In genomic region chr5:123143251-123143970, GRCm38 (mm10) we compare ENCODE assay signal across 9 mouse cellular contexts. TPM values are rescaled to one million over a fixed set of nuclear protein-coding genes. Genes with fewer than 3 reads are reported as not detected.
DNase-seq lines count a peak whose midpoint lies in the region; ATAC-seq and TF ChIP-seq lines count a peak whose summit lies in the region.
"Had no signal": no experiment of that assay in that cellular context is flagged by ENCODE, and none has a peak within 500 bp of the region (broad histone marks: within the 10 kb centered on the region; RNA-seq: fewer than 3 reads in every experiment).

No protein-coding gene starts in this region.

- H3K36me3 ChIP-seq in forebrain, embryonic 11.5 days (ENCODE audit: control insufficient read depth, insufficient read depth, low read length): no peaks in the 10 kb centered on the region
- peaks cover 18% of the 10 kb centered on the region for H3K36me3 ChIP-seq in intestine, embryonic 15.5 days
- peaks cover 27% of the 10 kb centered on the region for H3K36me3 ChIP-seq in midbrain, embryonic 12.5 days

- TF ChIP-seq CTCF in cerebellum, adult 2 months (IDR thresholded peaks at IDR 0.05; ENCODE audit: borderline replicate concordance, insufficient read depth, low read depth, low read length): no peak

- peak overlapping the region; percentile 37; the same call in 1 of the 2 replicates for H3K27ac ChIP-seq in cerebellum, adult 2 months (ENCODE audit: insufficient read depth, low read length)
- peak overlapping the region; percentile 100 for H3K27ac ChIP-seq in forebrain, embryonic 11.5 days (ENCODE audit: low read depth, low read length)
- H3K27ac ChIP-seq in intestine, embryonic 15.5 days: peak overlapping the region; percentile 100
- H3K27ac ChIP-seq in midbrain, embryonic 12.5 days (replicated peaks): peak overlapping the region; percentile 100

- no peaks in the 10 kb centered on the region for H3K9me3 ChIP-seq in forebrain, embryonic 11.5 days (ENCODE audit: control insufficient read depth, low read length)
- no peaks in the 10 kb centered on the region for H3K9me3 ChIP-seq in intestine, embryonic 15.5 days
- H3K9me3 ChIP-seq in midbrain, embryonic 12.5 days: no peaks in the 10 kb centered on the region

- peak overlapping the region; percentile 99 for H3K9ac ChIP-seq in forebrain, embryonic 11.5 days (ENCODE audit: low read length)
- H3K9ac ChIP-seq in intestine, embryonic 15.5 days: peak overlapping the region; percentile 99
- H3K9ac ChIP-seq in midbrain, embryonic 12.5 days (replicated peaks): peak overlapping the region; percentile 100

- no peaks in the 10 kb centered on the region for H3K27me3 ChIP-seq in cerebellum, adult 2 months (ENCODE audit: control insufficient read depth, insufficient read depth, low read length)
- no peaks in the 10 kb centered on the region for H3K27me3 ChIP-seq in forebrain, embryonic 11.5 days (ENCODE audit: control insufficient read depth, insufficient read depth, low read length)
- H3K27me3 ChIP-seq in intestine, embryonic 15.5 days (replicated peaks): no peaks in the 10 kb centered on the region
- no peaks in the 10 kb centered on the region for H3K27me3 ChIP-seq in midbrain, embryonic 12.5 days

- peak overlapping the region; percentile 84 for H3K4me3 ChIP-seq in cerebellum, adult 2 months (replicated peaks; ENCODE audit: insufficient read depth, low read depth, low read length)
- peak overlapping the region; percentile 93 for H3K4me3 ChIP-seq in forebrain, embryonic 11.5 days (ENCODE audit: low read depth, low read length)
- H3K4me3 ChIP-seq in intestine, embryonic 15.5 days (replicated peaks): peak overlapping the region; percentile 88
- peak overlapping the region; percentile 98 for H3K4me3 ChIP-seq in midbrain, embryonic 12.5 days

- TF ChIP-seq POLR2A in cerebellum, adult 2 months (IDR thresholded peaks at IDR 0.05; ENCODE audit: borderline replicate concordance, insufficient read depth, low read length): no peak

- DNase-seq in cerebellum, adult 2 months: peak; percentile 53 to 59
- no peak for DNase-seq in cerebellum, postnatal 4 days (ENCODE audit: low spot score in 2 of 2)
- DNase-seq in MN1 (ENCODE audit: low spot score): peak; percentile 67
- peak; percentile 72 for DNase-seq in forebrain, embryonic 11.5 days (ENCODE audit: low spot score)
- no peak for DNase-seq in left cerebral cortex, adult 8-10 months (ENCODE audit: low spot score in 2 of 2)
- no peak for DNase-seq in T-cell, adult 2 months (ENCODE audit: low spot score)

- ATAC-seq in forebrain, embryonic 11.5 days (replicated peaks; ENCODE audit: low FRiP score): no peak
- no peak; the same call in 1 of the 2 replicates for ATAC-seq in intestine, embryonic 15.5 days
- ATAC-seq in midbrain, embryonic 12.5 days (ENCODE audit: low FRiP score, low read depth): no peak

- under 1% methylated on average over 24 of the region's 24 CpGs for WGBS in cerebellum, adult 2 months
- under 1% methylated on average over 24 of the region's 24 CpGs for WGBS in forebrain, embryonic 11.5 days
- under 1% methylated on average over 23 of the region's 24 CpGs for WGBS in intestine, embryonic 15.5 days
- under 1% methylated on average over 24 of the region's 24 CpGs for WGBS in midbrain, embryonic 12.5 days

- H3K4me2 ChIP-seq in forebrain, embryonic 11.5 days (ENCODE audit: low read depth, low read length, severe bottlenecking): peak overlapping the region; percentile 91
- peak overlapping the region; percentile 96 for H3K4me2 ChIP-seq in intestine, embryonic 15.5 days (replicated peaks)
- peak overlapping the region; percentile 100 for H3K4me2 ChIP-seq in midbrain, embryonic 12.5 days (replicated peaks)

- peaks cover 15% of the 10 kb centered on the region for H3K4me1 ChIP-seq in cerebellum, adult 2 months (ENCODE audit: control insufficient read depth, insufficient read depth, low read length)
- peaks cover 12% of the 10 kb centered on the region for H3K4me1 ChIP-seq in forebrain, embryonic 11.5 days (replicated peaks; ENCODE audit: control insufficient read depth, insufficient read depth, low read length)
- H3K4me1 ChIP-seq in intestine, embryonic 15.5 days (replicated peaks): peaks cover 25% of the 10 kb centered on the region
- peaks cover 42% of the 10 kb centered on the region for H3K4me1 ChIP-seq in midbrain, embryonic 12.5 days

RNA-seq across cellular contexts. Expression of gene Setd1b, which starts 1.4 kb away (rescaled TPM):
- polyA plus RNA-seq in cerebellum, adult 2 months (2012; rRNA removed): 14.9 and 17.0 TPM in 2 replicates
- polyA plus RNA-seq in forebrain, embryonic 11.5 days (2014; fragmentation: Nextera tagmentation; extraction: Ambion mirVana): 13.9 and 15.0 TPM in 2 replicates
- 7.6 and 8.4 TPM in 2 replicates for polyA plus RNA-seq in intestine, embryonic 15.5 days (2015; fragmentation: Nextera tagmentation; extraction: Ambion mirVana)
- polyA plus RNA-seq in midbrain, embryonic 12.5 days (2016; fragmentation: Nextera tagmentation; extraction: Ambion mirVana): 13.1 and 13.2 TPM in 2 replicates
- 10 to 100 TPM; 29.3 to 35.8 (median 32.5) TPM for total RNA-seq in left cerebral cortex, adult 8-10 months (2022)

RNA-seq across cellular contexts. Expression of gene Rhof, which starts 10.9 kb away (rescaled TPM):
- polyA plus RNA-seq in cerebellum, adult 2 months (2012; rRNA removed): 27.0 and 32.3 TPM in 2 replicates
- polyA plus RNA-seq in forebrain, embryonic 11.5 days (2014; fragmentation: Nextera tagmentation; extraction: Ambion mirVana): 1.2 and 1.9 TPM in 2 replicates
- 1.7 and 2.3 TPM in 2 replicates for polyA plus RNA-seq in intestine, embryonic 15.5 days (2015; fragmentation: Nextera tagmentation; extraction: Ambion mirVana)
- polyA plus RNA-seq in midbrain, embryonic 12.5 days (2016; fragmentation: Nextera tagmentation; extraction: Ambion mirVana): 1.9 and 2.4 TPM in 2 replicates
- total RNA-seq in left cerebral cortex, adult 8-10 months (2022): 10 to 100 TPM; 47.7 to 50.4 (median 48.3) TPM

RNA-seq across cellular contexts. Expression of gene Psmd9, which starts 25.8 kb away (rescaled TPM):
- 28.4 and 29.9 TPM in 2 replicates for polyA plus RNA-seq in cerebellum, adult 2 months (2012; rRNA removed)
- 68.5 and 77.8 TPM in 2 replicates for polyA plus RNA-seq in forebrain, embryonic 11.5 days (2014; fragmentation: Nextera tagmentation; extraction: Ambion mirVana)
- polyA plus RNA-seq in intestine, embryonic 15.5 days (2015; fragmentation: Nextera tagmentation; extraction: Ambion mirVana): 68.5 and 69.1 TPM in 2 replicates
- polyA plus RNA-seq in midbrain, embryonic 12.5 days (2016; fragmentation: Nextera tagmentation; extraction: Ambion mirVana): 64.5 and 75.4 TPM in 2 replicates
- total RNA-seq in left cerebral cortex, adult 8-10 months (2022): 10 to 100 TPM; 24.3 to 36.7 (median 27.7) TPM

RNA-seq across cellular contexts. Expression of gene Hpd, which starts 39.1 kb away (rescaled TPM):
- polyA plus RNA-seq in cerebellum, adult 2 months (2012; rRNA removed): not detected in 2 replicates
- polyA plus RNA-seq in forebrain, embryonic 11.5 days (2014; fragmentation: Nextera tagmentation; extraction: Ambion mirVana): not detected in 2 replicates
- 4.7 and 6.8 TPM in 2 replicates for polyA plus RNA-seq in intestine, embryonic 15.5 days (2015; fragmentation: Nextera tagmentation; extraction: Ambion mirVana)
- not detected in 2 replicates for polyA plus RNA-seq in midbrain, embryonic 12.5 days (2016; fragmentation: Nextera tagmentation; extraction: Ambion mirVana)
- not detected for total RNA-seq in left cerebral cortex, adult 8-10 months (2022)
- total RNA-seq: left cerebral cortex, postnatal 25 days had no signal

Comparison
In these comparisons a context has a peak if more than half of its experiments do, and no peak if none do; other contexts are left out.
1. DNase-seq: peak in cerebellum, adult 2 months (2 of 2), MN1 (single experiment) and forebrain, embryonic 11.5 days (single experiment); none in cerebellum, postnatal 4 days (0 of 2), left cerebral cortex, adult 8-10 months (0 of 2) and T-cell, adult 2 months (single experiment).
2. H3K27ac ChIP-seq: peak in every context shown above with its lines; median percentile 100 in forebrain, embryonic 11.5 days; 100 in intestine, embryonic 15.5 days; 100 in midbrain, embryonic 12.5 days; 37 in cerebellum, adult 2 months.
3. Peak in every context shown above with its lines, with median percentiles within 50 percentile points of each other: H3K4me3 ChIP-seq, H3K4me2 ChIP-seq and H3K9ac ChIP-seq.